Mouse (Mus musculus) Muller cell, postnatal 12 days (primary cell): ENCODE results near the gene Avil.
A peak's percentile ranks its signal among the peaks of the same experiment; 100 is the strongest.

ENCODE experiments used
- DNase-seq: peaks from one replicate; pipeline ENCODE4 v3.0.0-alpha.2; 2015; ENCODE audit errors: inconsistent ontology term

Gene Avil

DNA sequence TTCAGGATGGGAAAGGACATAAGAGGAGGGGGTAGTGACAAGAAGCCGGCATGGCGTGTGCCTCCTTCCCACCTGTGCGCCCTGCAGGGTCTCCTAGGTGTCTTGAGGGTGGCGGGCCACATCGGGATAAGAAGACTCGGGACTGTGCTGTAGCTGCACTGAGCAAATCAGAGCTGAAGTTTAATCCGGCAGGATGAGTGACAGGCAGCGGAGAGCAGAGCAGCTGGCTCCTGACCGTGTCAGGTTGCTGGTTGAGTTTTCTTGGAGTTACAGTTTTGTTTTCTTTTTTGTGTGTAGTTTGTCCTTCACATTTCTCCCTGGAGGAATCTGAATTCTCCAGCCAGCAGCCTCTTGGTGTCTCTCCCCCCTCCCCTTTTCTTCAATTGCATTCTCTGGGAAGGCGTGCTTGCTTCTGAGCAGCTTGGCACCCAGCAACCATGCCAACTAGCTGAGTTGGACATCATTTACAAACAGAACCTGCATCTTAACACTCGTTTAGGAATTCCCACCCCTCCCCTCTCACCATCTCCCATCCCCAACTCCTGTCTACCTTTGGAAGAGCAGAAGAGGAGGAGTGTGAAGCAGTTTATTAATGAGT, 19.5 kb upstream of the Avil start:
- DNase-seq, result peak; percentile 31

DNA sequence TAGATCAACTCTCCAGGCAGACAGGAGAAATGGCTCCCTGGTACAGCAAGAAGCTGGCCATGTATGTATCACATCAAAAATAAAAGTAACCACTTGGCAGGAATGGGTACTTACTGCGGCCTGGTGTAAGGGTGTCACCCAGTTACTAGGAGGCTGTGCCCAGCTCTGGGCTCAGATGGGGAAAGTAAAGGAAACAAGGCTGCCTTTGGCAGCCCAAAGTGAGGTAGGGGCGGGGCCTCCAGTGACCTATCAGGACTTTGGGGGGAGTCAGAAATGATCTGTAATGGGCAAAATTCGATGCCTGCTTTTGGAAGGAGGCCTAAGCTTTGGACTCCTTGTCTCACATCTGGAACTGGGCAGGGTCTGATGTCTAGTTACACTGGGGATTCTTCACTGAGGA, 18.8 kb upstream of the Avil start:
- DNase-seq, result no peak

DNA sequence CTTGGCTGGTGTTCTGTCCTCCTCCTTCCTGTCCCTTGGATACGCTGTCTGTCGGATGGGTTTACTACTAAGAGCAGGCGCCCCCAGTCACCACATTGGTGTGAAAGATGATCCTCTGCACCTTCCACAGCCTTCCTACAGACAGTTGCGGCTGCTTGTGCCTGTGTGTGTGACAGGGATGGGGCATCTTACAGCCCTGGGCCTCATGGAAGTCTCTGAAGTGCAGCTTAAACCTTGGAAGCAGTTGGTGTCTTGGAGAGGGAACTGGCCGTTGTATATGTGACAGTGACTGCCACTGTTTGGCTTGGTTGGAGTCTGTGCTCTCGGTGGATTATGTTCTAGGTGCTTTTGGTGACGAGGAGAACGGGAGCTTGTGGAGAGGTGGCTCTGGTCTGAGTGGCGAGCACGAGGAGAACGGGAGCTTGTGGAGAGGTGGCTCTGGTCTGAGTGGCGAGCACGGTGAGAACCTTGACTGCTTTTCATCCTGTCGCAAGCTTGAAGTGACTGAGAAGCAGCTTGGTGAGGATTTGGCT, 17.2 kb upstream of the Avil start:
- DNase-seq, result no peak

DNA sequence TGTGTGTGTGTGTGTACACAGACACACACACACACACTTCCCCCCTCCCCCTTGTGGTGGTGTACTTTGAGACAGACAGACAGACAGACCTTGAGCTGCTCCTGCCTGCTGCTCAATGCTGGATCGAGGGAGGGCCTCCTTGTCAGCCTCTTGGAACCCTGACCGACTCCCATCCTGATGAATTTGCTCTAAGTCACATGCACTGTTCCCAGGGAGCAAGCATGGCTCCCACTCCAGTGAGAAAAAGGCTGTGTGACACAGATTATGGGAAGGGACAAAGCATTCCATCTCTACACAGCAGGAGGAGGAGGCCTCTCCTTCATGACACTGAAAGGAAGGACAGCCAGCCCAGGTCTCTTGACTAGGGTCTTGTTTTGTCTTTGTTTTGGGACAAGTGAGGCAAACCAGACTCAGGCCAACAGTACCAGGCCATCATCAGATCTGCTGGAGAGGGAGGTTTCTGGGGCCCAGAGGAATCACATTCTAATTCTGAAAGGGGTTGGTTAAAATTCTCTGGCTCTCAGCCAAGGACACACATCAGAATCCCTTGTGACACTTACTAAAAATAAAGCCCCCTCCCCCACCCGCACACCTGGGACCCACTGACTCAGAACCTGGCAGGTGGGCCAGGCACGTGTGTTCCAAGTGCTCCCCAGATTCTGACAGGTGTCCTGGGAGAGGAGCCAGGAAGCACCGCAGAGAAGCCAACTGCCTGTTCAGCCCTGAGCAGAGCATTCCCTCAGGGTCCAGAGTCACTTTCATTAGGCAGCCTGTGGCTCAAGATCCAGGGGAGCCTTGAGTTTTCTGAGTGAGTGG, 16.1 kb upstream of the Avil start:
- DNase-seq, result peak; percentile 84

DNA sequence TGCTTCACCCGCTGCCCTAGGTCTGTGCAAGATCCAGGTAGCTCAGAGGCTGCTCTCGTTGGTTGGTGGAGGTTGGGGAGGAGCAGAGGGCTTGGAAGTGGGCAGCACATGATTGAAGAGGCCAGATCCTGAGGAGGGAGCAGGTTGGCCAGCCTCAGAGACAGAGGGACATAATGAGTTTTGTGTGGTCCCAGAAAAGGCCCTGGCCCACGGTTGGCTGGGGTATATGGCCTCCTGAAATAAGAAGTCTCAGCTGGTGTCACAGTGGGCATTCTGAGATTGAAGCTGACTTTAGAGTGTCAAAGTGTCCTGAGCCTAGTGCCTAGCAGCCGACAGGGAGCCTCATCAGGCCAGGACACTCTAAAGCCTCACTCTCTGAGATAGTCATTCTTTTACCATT, 15.4 kb upstream of the Avil start:
- no peak for DNase-seq

DNA sequence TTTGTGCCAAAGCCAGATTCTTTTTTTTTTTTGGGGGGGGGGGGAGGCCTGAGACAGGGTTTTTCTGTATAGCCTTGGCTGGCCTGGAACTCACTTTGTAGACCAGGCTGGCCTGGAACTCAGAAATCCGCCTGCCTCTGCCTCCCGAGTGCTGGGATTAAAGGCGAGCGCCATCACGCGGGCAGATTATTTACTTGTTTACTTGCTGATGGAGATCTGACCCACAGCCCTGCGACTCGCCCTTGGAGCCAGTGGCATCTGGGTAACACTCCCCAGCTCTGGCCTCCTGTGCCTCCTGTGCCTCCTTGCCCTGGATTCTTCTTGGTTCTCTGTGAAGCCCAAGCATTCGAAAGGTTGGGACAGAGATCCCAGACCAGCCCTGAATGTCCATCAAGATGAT, 14.9 kb upstream of the Avil start:
- no peak for DNase-seq

DNA sequence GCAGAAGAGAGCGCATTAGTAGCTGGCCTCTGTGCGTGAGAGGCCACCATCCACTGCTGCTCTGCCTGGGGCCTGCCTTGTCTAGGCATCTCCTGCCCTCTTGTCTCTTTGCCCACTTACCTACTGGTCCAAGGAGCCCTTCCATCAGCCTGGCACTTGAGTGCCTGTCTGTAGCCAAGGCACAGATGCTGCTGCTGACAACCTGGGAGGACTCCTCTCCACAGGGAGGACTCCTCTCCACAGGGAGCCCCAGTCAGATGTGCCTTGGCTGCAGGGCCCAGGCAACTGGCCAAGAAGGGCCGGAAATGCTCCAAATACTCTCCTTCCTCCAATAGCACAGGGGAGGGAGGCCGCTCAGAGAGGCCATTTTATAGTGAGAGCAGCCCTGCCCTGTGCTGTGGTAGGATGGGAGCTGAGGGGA, 14.0 kb upstream of the Avil start:
- peak; percentile 92 for DNase-seq

DNA sequence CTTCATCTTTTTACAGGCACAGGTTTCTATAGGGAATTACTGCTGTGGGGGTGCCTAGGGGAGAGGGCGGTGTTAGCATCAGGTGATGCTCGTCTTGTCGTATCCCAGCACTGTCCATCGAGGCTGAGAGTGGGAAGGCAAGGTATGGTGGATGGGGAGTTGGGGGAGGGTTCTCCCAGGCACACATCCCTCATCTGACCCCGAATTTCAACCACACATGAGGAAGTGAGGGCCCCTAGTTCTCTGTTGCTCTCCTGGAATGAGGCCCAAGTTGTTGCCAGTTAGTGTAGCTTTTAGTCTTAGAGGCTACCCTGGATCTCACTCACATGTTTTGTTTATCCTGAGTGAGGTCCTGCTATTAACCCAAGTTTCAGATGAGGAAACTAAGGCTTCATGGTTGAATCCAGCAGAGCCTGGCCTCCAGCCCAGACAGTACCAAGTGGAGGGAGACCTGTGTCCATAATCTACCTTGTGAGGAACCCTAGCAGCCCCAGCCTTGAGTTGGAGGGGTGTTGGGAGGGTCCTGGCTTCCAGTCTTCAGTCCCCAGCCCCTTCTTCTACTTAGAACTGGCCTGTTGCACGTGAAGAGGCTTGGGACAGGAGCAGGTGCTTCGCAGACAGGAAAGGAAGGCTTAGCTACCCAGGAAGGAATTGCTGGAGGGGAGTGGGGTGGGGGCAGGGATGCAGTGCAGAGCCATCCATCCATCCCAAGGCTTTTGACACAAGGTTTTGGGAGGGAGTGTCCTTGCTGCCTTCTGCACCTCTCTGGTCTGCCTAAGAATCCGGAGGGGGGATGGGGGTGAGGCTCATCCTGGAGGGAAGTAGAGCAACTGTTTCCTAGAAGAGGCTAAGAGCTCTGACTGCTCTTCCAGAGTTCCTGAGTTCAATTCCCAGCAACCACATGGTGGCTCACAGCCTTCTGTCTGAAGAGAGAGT, 13.1 kb upstream of the Avil start:
- DNase-seq, result no peak

DNA sequence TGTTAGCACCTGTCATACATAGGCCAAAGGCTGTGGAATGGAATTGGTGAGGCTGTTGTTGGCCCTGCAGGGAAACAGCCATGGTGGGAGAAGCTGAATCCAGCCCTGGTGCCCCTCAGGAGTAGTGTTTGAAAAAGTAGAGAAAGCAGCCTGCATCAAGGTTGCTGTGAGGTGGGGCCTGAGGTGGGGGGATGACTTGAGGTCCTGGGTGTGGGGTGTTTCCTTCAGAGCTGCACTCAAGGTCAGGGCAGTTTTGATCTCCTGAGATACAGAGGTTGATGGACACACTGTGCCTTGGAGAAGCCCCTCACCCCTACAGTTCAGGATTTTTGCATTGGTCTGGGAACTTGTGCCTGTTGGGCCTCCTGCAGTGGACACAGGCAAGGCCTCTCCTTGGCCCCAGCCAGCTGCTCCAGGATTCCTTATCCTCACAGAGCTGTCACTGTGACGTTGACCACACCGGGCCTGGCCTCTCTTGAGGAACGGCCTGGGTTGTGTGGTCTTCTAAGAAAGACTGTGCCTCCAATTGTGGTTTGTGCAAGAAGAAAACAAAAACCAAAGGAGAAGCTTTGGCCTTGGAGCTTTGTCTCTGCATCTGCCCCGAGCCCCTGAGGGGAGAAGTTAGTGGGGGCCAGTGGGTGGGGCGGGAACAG, 11.9 kb upstream of the Avil start:
- DNase-seq, result no peak

DNA sequence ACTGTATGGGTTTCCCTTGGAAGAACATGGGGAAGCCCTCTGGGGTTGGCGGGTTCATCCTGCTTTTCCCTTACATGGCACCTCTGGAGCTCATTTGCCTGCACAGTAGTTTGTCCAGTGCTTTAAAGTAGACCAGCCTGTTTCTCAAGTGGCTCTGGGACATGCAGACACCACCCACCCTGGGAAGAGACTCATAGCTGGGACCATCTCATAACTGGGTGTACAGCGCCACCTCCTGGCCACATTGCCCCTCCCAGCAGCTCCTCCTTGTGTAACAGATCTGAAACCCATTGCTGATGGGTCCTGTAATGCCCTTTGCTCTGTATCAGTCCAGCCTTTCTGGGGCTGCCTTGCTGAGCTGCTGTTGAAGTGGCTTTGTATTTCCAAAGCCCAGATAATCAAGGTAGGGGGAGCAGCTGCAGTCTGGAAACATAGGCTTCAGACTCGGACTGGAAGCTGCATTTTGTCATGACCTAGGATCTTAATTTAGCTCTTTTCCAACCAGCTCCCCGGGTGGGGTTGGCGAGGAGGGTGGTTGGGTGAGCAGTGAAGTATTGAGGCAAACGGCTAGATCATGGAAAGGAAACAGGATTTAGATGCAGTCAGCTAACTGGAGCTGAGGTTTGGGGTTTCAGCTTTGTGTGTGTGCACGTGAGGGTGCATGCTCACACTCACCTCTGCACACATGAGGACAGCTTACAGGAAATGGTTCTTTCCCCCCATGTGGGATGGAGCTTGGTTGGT, 10.0 kb upstream of the Avil start:
- DNase-seq, result peak; percentile 87

DNA sequence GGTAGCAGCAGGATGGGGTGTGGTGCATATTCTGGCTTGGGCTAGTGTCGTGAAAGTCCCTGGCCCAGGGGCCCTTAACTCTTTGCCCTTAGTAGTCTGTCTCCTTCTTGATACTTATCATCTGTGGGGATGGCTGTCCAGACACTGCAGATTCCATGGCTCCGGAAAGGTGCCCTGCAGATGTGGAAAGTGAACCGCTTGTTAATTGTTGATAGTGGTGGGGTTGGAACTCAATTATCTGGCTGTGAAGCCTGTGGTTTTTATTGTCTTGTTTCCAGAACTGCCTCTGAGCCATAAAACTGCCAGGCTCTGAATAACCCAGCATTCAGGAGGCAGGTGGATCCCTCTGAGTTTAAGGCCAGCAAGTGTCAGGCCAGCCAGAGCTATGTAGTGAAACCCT, 8.8 kb upstream of the Avil start:
- DNase-seq, result peak; percentile 57

DNA sequence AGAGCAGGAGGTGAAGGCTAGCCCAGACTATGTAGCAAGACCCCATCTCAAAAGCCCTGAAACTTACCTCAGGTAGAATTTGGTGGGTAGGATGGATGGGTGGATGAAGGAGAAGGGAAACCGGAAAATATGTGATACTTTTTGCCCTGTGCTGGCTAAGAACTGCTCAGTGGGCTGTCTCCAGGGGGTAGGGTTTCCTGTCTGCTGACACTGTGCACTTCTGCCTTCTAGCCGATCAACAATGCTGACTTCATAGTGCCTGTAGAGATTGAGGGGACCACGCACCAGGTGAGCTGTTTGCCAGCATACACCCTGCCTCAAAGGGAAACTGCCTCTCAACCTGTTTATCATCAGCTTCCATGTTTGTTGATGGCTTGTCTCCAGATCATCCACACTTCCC, 6.9 kb upstream of the Avil start:
- no peak for DNase-seq

DNA sequence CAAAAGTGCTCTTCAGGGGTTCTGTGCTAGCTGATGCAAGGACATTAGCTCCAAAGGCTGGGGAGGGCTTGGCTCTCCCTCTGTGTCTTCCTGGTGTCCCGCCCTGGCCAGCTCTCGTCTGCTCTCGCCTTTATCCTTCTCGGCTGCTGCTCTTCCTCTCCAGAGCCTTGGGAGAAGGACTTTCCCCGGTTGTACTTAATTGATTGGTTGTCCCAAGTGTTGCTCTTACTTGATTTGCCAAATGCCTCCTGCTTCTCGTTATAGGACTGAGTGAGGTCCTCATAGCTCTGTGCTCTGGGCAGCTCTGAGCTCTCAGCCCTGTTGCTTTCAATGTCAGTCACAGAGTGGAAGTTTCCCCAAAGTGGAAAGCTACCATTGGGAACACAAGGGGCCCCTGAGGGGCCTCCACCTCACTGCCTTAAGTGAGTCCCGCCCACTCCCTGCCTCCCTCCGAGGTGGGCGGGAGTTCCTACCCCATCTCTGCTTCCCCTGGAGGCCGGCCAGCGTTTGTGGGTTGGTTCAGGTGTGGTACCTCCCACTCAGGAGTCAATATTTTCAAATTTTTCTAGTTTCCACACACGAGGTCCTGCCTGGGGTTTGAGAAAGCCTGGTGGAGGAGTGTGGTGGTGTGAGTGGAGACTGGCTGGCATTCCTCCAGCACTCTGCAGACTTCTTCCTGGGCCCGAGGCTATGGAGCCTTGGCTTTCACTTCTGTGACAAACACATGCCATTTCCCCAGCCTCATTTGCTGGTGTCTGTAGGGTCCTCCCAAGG, 3.0 kb upstream of the Avil start:
- DNase-seq, result no peak

DNA sequence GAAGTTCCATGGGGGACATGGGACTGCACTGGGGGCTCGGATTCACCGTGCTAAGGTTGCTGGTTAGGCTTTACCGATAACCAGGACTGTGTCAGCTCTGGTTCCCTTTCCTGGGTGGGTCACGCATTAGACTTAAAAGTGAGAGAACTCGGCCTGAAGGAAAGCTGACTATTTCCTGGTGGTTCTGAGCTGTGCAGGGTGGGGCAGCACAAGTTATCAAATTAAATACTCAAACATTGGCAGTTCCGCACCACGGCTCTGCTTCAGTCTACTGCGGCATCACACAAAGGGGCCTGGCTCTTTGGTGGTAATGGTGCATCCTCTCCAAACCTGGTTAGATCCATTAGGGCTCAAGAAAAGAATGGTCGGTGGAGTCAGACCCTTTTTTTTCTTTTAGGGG, 788 bp downstream of the Avil start:
- DNase-seq, result no peak

DNA sequence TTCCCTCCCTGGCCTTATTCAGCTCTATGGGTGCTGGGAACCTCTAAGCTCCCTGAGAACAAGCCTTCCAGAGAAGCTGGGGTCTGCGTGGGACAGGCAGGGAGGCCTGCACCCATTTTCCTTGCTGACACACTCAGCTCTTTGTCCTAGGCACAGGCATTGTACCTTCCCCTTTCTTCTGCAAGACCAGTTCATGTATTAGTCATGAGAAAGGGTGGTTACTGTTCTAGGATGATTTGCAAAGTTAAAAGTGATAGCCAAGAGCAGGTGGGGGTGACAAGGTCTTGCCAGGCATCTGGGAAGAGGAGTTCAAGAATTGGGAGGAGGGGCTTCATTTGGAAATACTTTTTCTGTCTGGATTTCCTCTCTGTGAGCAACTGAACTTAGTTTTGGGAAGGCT, 1.5 kb downstream of the Avil start:
- DNase-seq, result no peak

DNA sequence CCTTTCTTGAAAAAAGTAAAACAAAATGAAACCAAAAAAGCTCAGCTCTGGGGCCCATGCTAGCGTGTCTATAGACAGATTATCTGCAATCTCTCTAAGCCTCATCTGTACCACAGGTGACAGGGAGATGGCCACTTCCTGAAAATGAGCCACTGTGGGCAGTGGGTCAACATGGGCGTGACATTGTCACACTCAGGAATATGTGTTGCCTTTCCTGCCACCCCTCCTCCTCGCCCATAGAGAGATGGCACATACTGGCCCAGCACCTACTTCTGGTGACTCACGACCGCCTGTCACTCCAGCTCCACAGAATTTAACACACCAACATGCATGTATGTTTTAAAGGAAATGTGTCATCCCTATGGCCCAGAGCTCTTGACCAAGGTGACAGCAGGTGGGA, 2.3 kb downstream of the Avil start:
- no peak for DNase-seq

DNA sequence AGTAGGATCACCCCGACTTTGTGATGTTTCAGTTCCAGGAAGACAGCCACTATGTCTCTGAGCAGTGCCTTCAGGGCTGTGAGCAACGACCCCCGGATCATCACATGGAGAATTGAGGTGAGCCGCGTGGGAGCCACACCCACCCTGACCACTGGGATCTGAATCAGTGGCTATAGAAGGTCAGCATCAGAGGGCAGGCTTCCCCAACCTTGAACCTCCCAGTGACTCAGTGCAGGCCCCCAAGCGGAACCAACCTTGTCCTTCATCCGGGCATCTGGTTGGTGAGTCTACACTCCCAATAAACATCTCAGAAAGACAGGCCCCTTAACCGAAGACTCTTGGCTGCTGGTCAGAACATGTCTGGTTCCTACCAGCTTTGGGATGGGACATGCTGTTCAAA, 2.8 kb downstream of the Avil start:
- no peak for DNase-seq

DNA sequence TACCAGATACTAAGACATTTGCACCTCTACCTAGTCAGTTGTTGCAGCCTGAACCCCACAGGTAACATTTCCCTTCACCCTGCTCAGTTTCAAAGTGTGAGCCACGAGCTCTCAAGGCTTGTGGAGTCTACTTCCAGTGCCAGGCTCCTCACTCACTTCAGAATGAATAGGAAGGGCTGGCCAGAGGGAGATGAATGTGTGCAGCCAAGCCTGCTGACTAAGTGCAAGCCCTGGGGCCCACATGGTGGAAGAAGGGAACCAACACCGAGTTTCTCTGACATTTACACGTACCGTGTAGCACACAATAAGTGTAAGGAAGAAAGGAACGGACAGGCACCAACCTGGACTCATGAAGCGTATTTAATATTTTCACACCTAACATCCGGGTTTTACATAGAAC, 3.3 kb downstream of the Avil start:
- no peak for DNase-seq

DNA sequence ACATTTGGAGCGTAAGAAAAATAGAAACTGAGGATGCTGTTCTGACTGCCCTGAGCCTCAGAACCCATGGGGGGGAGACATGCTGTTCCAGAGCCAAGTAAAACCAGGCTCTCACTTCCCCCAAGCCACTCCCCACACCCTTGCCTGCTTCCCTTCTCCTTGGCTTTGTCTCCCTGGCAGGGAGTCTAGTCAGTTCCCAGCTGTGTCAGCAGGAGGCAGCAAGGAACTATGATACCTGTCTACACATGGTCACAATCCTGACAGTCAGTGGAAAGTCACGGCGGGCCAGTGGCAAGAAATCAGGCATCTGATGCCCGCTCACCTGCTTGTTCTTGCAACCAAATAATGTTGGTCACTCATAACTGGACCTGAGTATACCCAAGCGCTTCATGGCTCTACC, 16.0 kb downstream of the Avil start:
- no peak for DNase-seq

DNA sequence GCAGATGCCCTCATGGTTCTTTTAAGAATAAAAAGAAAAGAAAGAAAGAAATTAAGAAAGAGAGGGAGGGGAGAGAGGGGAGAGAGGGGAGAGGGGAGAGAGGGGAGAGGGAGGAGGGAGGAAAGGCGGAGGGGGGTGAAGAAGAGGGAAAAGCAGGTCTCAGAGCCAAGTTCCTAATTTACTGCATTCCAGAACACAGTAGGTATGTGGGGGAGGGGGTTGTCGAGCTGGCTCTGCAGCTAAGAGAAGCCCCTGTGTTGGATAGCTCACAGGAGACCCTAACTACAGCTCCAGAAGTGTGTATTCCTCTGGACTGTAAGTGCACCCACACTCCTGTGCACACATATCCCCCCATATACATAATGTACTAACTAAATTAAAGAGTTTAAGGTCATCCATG, 16.6 kb downstream of the Avil start:
- DNase-seq, result no peak
